Mouse (Mus musculus): Measurements from ENCODE around the gene Rnf182.

Gene Rnf182

DNA sequence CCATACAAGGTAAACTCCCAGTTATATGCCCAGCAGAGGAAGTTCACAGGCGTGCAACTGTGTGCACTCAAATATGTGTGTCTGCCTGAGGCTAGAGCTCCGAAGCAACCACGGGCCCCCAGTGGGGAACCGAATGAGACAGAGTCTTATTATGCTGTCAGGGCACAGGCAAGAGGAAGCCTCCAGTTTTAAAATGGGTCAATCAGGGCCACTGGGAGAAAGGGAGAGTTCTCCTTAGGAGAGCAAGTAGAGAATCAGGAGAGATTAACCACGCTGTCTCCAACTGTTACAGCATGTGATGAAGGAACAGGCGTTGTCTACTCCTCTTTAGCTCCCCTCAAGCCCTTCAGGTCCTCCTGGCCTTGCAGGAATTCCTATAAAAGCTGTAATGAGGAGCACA lies 33.0 kb downstream of the Rnf182 start:
- TF ChIP-seq NANOG (IDR thresholded peaks at IDR 0.05; ENCODE audit: borderline replicate concordance, low read length) (no peak), POU5F1 (IDR thresholded peaks at IDR 0.05; ENCODE audit: borderline replicate concordance, low read length) (no peak), CTCF (conservative IDR thresholded peaks at IDR 0.05; ENCODE audit: low read length) (no peak)
- H3K36me3 ChIP-seq (ENCODE audit: insufficient read depth, low read length), result no peaks in the 10 kb centered on the region
- H3K4me1 ChIP-seq (replicated peaks; ENCODE audit: low read depth, low read length), result no peaks in the 10 kb centered on the region; the same call in 1 of the 2 replicates
- H3K27me3 ChIP-seq (ENCODE audit: insufficient read depth, low read length), result no peaks in the 10 kb centered on the region; the same call in 1 of the 2 replicates
- H3K4me3 ChIP-seq (replicated peaks; ENCODE audit: low read length), result no peak overlapping the region
- H3K9me3 ChIP-seq (ENCODE audit: low read length), result no peaks in the 10 kb centered on the region

DNA sequence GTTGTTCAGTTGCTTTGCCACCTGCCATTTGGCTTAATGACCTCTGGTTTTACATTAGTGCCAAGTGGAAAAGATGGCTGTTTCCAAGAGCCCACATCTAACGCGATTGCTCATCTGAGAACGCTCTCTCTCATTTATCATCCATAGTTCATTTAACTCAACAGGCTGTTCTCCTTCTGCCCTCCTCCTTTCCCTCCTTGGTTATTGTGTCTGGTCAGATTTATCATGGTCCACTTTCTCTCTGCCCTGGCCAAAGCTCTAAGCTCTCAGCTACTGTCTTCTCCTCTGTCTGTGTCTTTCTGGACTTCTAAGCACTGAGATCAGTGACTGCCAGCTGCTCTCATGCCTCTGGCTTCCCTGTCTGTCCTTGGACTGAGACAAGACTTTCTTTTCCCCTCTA lies 35.8 kb downstream of the Rnf182 start:
- Histone ChIP-seq H3K4me1 (replicated peaks; ENCODE audit: low read depth, low read length) (no peaks in the 10 kb centered on the region; the same call in 1 of the 2 replicates), H3K36me3 (ENCODE audit: insufficient read depth, low read length) (no peaks in the 10 kb centered on the region), H3K27me3 (ENCODE audit: insufficient read depth, low read length) (no peaks in the 10 kb centered on the region; the same call in 1 of the 2 replicates), H3K4me3 (replicated peaks; ENCODE audit: low read length) (no peak overlapping the region), H3K9me3 (ENCODE audit: low read length) (peaks cover 4% of the 10 kb centered on the region; the same call in 1 of the 2 replicates)
- no peak for TF ChIP-seq CTCF (conservative IDR thresholded peaks at IDR 0.05; ENCODE audit: low read length)
- TF ChIP-seq POU5F1 (IDR thresholded peaks at IDR 0.05; ENCODE audit: borderline replicate concordance, low read length), result no peak
- TF ChIP-seq NANOG (IDR thresholded peaks at IDR 0.05; ENCODE audit: borderline replicate concordance, low read length), result no peak

GRCm38 (mm10) chr13:43654091-43654490 lies 38.6 kb downstream of the Rnf182 start:
- Histone ChIP-seq H3K9me3 (ENCODE audit: low read length) (peaks cover 4% of the 10 kb centered on the region; the same call in 1 of the 2 replicates), H3K4me1 (replicated peaks; ENCODE audit: low read depth, low read length) (no peaks in the 10 kb centered on the region), H3K27me3 (ENCODE audit: insufficient read depth, low read length) (no peaks in the 10 kb centered on the region), H3K36me3 (ENCODE audit: insufficient read depth, low read length) (no peaks in the 10 kb centered on the region), H3K4me3 (replicated peaks; ENCODE audit: low read length) (no peak overlapping the region)
- TF ChIP-seq POU5F1 (IDR thresholded peaks at IDR 0.05; ENCODE audit: borderline replicate concordance, low read length) (no peak), CTCF (conservative IDR thresholded peaks at IDR 0.05; ENCODE audit: low read length) (no peak), NANOG (IDR thresholded peaks at IDR 0.05; ENCODE audit: borderline replicate concordance, low read length) (no peak)

GRCm38 (mm10) chr13:43663225-43663624 lies 47.7 kb downstream of the Rnf182 start:
- Histone ChIP-seq H3K36me3 (ENCODE audit: insufficient read depth, low read length) (no peaks in the 10 kb centered on the region), H3K4me3 (replicated peaks; ENCODE audit: low read length) (no peak overlapping the region), H3K27me3 (ENCODE audit: insufficient read depth, low read length) (no peaks in the 10 kb centered on the region), H3K4me1 (replicated peaks; ENCODE audit: low read depth, low read length) (no peaks in the 10 kb centered on the region), H3K9me3 (ENCODE audit: low read length) (peaks cover 26% of the 10 kb centered on the region)
- no peak for TF ChIP-seq POU5F1 (IDR thresholded peaks at IDR 0.05; ENCODE audit: borderline replicate concordance, low read length)
- no peak for TF ChIP-seq NANOG (IDR thresholded peaks at IDR 0.05; ENCODE audit: borderline replicate concordance, low read length)
- TF ChIP-seq CTCF (conservative IDR thresholded peaks at IDR 0.05; ENCODE audit: low read length), result no peak

- H3K27me3 ChIP-seq (ENCODE audit: insufficient read depth, low read length), result no peaks in the 10 kb centered on the region
- no peaks in the 10 kb centered on the region for H3K4me1 ChIP-seq (replicated peaks; ENCODE audit: low read depth, low read length)
- H3K4me3 ChIP-seq (replicated peaks; ENCODE audit: low read length), result no peak overlapping the region
- TF ChIP-seq POU5F1 (IDR thresholded peaks at IDR 0.05; ENCODE audit: borderline replicate concordance, low read length) (no peak), NANOG (IDR thresholded peaks at IDR 0.05; ENCODE audit: borderline replicate concordance, low read length) (no peak)
- peaks cover 30% of the 10 kb centered on the region for H3K9me3 ChIP-seq (ENCODE audit: low read length)
- H3K36me3 ChIP-seq (ENCODE audit: insufficient read depth, low read length), result no peaks in the 10 kb centered on the region
Measured at GRCm38 (mm10) chr13:43666130-43666529, 50.6 kb downstream of the Rnf182 start.

- Histone ChIP-seq H3K36me3 (ENCODE audit: insufficient read depth, low read length) (no peaks in the 10 kb centered on the region), H3K4me1 (replicated peaks; ENCODE audit: low read depth, low read length) (no peaks in the 10 kb centered on the region)
- TF ChIP-seq CTCF (conservative IDR thresholded peaks at IDR 0.05; ENCODE audit: low read length), result no peak
- no peak for TF ChIP-seq POU5F1 (IDR thresholded peaks at IDR 0.05; ENCODE audit: borderline replicate concordance, low read length)
- TF ChIP-seq NANOG (IDR thresholded peaks at IDR 0.05; ENCODE audit: borderline replicate concordance, low read length), result no peak
Measured at GRCm38 (mm10) chr13:43666920-43667319, 51.4 kb downstream of the Rnf182 start.

GRCm38 (mm10) chr13:43677159-43677882 lies 61.8 kb downstream of the Rnf182 start:
- H3K36me3 ChIP-seq (ENCODE audit: insufficient read depth, low read length), result no peaks in the 10 kb centered on the region
- 0 out of 2 replicates have a peak, but pooled peaks cover 5% of the 10 kb centered on the region for H3K27me3 ChIP-seq (ENCODE audit: insufficient read depth, low read length)
- TF ChIP-seq NANOG (IDR thresholded peaks at IDR 0.05; ENCODE audit: borderline replicate concordance, low read length), result no peak
- no peaks in the 10 kb centered on the region for H3K4me1 ChIP-seq (replicated peaks; ENCODE audit: low read depth, low read length)
- H3K4me3 ChIP-seq (replicated peaks; ENCODE audit: low read length), result no peak overlapping the region
- H3K9me3 ChIP-seq (ENCODE audit: low read length), result no peaks in the 10 kb centered on the region

More at GRCm38 (mm10) chr13:43666920-43667319, 51.4 kb downstream of the Rnf182 start:
- no peak overlapping the region for H3K4me3 ChIP-seq (replicated peaks; ENCODE audit: low read length)
- no peaks in the 10 kb centered on the region for H3K27me3 ChIP-seq (ENCODE audit: insufficient read depth, low read length)
- H3K9me3 ChIP-seq (ENCODE audit: low read length), result peaks cover 22% of the 10 kb centered on the region

DNA sequence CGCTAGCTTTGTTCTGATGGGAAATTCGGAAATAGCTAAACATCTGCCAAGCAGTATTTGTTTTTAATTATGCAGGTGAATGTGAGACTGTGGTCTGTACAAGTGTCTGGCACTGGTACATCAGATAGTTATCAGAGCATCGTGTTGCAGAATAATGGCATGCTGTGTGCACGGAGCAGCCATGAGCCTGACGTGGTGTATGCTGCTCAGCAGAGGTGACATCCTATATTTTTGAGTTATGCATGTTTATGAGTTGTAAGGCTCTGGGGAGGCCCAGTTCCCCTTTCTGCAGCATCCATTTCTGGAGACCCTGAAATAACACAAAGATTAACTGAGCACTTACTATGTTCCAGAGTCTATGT lies 62.4 kb downstream of the Rnf182 start:
- Histone ChIP-seq H3K27me3 (ENCODE audit: insufficient read depth, low read length) (0 out of 2 replicates have a peak, but pooled peaks cover 5% of the 10 kb centered on the region), H3K4me1 (replicated peaks; ENCODE audit: low read depth, low read length) (no peaks in the 10 kb centered on the region), H3K36me3 (ENCODE audit: insufficient read depth, low read length) (no peaks in the 10 kb centered on the region), H3K4me3 (replicated peaks; ENCODE audit: low read length) (no peak overlapping the region), H3K9me3 (ENCODE audit: low read length) (no peaks in the 10 kb centered on the region)
- TF ChIP-seq NANOG (IDR thresholded peaks at IDR 0.05; ENCODE audit: borderline replicate concordance, low read length), result no peak
- no peak for TF ChIP-seq POU5F1 (IDR thresholded peaks at IDR 0.05; ENCODE audit: borderline replicate concordance, low read length)
- TF ChIP-seq CTCF (conservative IDR thresholded peaks at IDR 0.05; ENCODE audit: low read length), result no peak

Measured in E14TG2a.4 (cell line).